Mouse (Mus musculus) liver, postnatal 0 days (tissue): ENCODE data around the gene Ccnt1. TPM values are rescaled to one million over a fixed set of nuclear protein-coding genes. Genes with fewer than 3 reads are reported as not detected.
A peak's percentile ranks its signal among the peaks of the same experiment; 100 is the strongest.

Experiments
- ATAC-seq: fragments of 200-750 bp; cut with Nextera tagmentation; 2 replicates; pipeline ENCODE4 v1.8.0; 2017; ENCODE audit warnings: mild to moderate bottlenecking, moderate library complexity
- DNase-seq: peaks from one replicate; pipeline ENCODE4 v3.0.0-alpha.2; 2016
- H3K27ac ChIP-seq: fragments of 300-500 bp; sonication (generic); 2 replicates; pipeline ENCODE4 v1.5.1; 2014; ENCODE audit warnings: antibody characterized with exemption, moderate library complexity, mild to moderate bottlenecking, low read depth
- H3K27me3 ChIP-seq: fragments of 300-500 bp; sonication (generic); 2 replicates; pipeline ENCODE4 v1.6.1; 2014; ENCODE audit warnings: low read length, control low read depth, mixed read lengths; ENCODE audit not compliant: insufficient read depth
- H3K36me3 ChIP-seq: fragments of 300-500 bp; sonication (generic); replicated peaks from 2 replicates; pipeline ENCODE4 v1.6.1; 2014; ENCODE audit warnings: mild to moderate bottlenecking, control low read depth, low read length, moderate library complexity, mixed read lengths; ENCODE audit not compliant: insufficient read depth
- H3K4me1 ChIP-seq: fragments of 300-500 bp; sonication (generic); 2 replicates; pipeline ENCODE4 v1.6.1; 2014; ENCODE audit warnings: antibody characterized with exemption, mild to moderate bottlenecking, control low read depth; ENCODE audit not compliant: insufficient read depth
- H3K4me2 ChIP-seq: fragments of 300-500 bp; sonication (generic); 2 replicates; pipeline ENCODE4 v1.6.1; 2014; ENCODE audit warnings: low read depth, mild to moderate bottlenecking, low read length, moderate library complexity, mixed read lengths
- H3K4me3 ChIP-seq: fragments of 300-500 bp; sonication (generic); 2 replicates; pipeline ENCODE4 v1.5.1; 2014; ENCODE audit warnings: low read depth, low read length
- H3K9ac ChIP-seq: fragments of 300-500 bp; sonication (generic); replicated peaks from 2 replicates; pipeline ENCODE4 v1.6.1; 2014; ENCODE audit warnings: mild to moderate bottlenecking, moderate library complexity
- H3K9me3 ChIP-seq: fragments of 300-500 bp; sonication (generic); 2 replicates; pipeline ENCODE4 v1.6.1; 2016; ENCODE audit warnings: mild to moderate bottlenecking, control low read depth, low read length, mixed read lengths
- CTCF ChIP-seq: sonication (generic); IDR thresholded peaks from 2 replicates; pipeline ENCODE4 v1.5.1; 2016; ENCODE audit warnings: antibody characterized with exemption, low read depth
- EP300 ChIP-seq: IDR thresholded peaks from 2 replicates; pipeline ENCODE4 v1.6.1; 2016; ENCODE audit warnings: antibody characterized with exemption, low read depth, mild to moderate bottlenecking
- WGBS: fragments of 180-500 bp; shearing (Covaris S2); extraction: QIAGEN DNeasy Blood & Tissue Kit; methylation state at CpG from one replicate; pipeline ENCODE4 v1.1.7; 2014; ENCODE audit not compliant: insufficient replicate concordance; 5-methylcytosine and 5-hydroxymethylcytosine counted together
- polyA plus RNA-seq: library from polyadenylated mRNA; unstranded; fragments of >200 nt; fragmentation: Nextera tagmentation; extraction: Ambion mirVana; gene quantifications from 2 replicates; pipeline ENCODE4 v1.2.1, GENCODE M21; 2015

The Ccnt1 gene
- polyA plus RNA-seq, 1 experiment from 2014 or later = 14.9 TPM

DNA sequence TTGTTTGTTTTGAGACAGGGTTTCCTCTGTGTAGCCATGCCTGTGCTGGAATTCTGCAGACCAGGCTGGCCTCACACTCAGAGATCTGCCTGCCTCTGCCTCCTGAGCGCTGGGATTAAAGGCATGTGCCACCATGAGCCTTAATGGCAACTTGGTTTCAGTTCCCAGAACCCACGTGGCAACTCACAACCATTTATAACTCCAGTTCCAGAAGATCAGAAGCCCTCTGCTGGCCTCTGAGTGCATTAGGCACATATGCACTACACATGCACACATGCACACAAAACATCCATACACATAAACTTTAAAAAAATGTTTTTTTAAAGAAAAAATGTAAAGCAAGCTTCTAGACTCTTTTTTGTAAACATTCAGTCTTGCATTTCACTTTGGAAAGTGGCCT is 61.3 kb downstream of the Ccnt1 start:
- Histone ChIP-seq H3K36me3 (no peaks in the 10 kb centered on the region), H3K4me2 (no peak overlapping the region), H3K9me3 (no peaks in the 10 kb centered on the region), H3K4me3 (no peak overlapping the region), H3K4me1 (peaks cover 13% of the 10 kb centered on the region), H3K27me3 (no peaks in the 10 kb centered on the region), H3K9ac (no peak overlapping the region), H3K27ac (no peak overlapping the region)
- WGBS = 57% methylated on average over 2 of the region's 2 CpGs
- ATAC-seq (no peak), DNase-seq (no peak)
- no peak for TF ChIP-seq EP300
- 0 out of 2 replicates have a peak, but pooled peaks have one; percentile 8 for TF ChIP-seq CTCF

DNA sequence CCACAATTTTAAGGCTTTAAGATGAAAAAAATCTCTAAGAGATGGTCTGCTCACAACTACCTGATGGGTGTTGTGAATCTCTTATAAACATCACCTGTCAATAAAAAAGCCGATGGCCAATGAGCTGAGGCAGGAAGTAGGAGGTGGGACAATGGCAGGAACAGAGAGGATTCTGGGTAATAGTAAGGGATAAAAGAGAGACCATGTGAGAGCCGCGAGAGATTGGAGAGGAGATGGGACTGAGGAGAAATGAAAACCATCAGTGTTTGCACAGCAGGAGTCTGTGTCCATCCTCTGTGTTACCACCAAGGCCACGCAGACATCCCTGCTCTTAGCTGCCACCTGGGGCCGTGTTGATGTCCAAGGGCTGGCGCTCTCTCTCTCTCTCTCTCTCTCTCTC is 63.4 kb downstream of the Ccnt1 start:
- H3K4me3 ChIP-seq = no peak overlapping the region
- 75% methylated on average over 6 of the region's 6 CpGs for WGBS
- H3K27me3 ChIP-seq = no peaks in the 10 kb centered on the region
- TF ChIP-seq CTCF (no peak), EP300 (no peak)
- peaks cover 7% of the 10 kb centered on the region for H3K4me1 ChIP-seq
- no peak overlapping the region for H3K9ac ChIP-seq
- no peaks in the 10 kb centered on the region for H3K9me3 ChIP-seq
- no peak overlapping the region for H3K4me2 ChIP-seq
- ATAC-seq = no peak
- DNase-seq = no peak
- H3K27ac ChIP-seq = no peak overlapping the region
- no peaks in the 10 kb centered on the region for H3K36me3 ChIP-seq

DNA sequence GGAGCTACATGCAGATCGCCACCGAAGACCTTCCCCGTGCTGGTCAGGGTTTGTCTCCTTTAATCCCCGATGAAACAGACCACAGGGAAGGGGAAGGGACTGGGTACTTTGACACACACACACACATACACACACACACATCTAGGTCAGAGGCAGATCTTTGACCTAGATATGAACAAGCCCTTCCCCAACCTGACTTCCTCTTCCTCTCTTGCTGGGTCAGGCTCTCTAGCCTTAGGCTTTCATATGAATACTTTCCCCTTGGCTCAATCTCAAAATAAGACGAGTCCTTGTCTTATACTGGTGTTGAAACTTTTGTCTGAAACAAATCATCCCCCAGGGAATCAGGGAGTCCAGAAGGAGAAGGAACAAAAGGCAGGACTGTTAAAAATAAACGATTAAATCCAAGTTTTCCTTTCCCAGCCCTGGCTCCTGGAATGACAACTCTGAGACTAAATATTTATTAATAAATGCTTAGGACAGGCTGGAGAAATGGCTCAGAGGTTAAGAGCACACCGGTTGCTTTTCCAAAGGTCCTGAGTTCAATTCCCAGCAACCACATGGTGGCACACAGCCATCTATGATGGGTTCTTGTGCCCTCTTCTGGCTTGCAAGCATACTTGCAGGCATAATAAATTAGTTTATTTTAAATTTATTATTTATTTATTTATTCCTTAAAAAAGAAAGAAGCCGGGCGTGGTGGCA is 64.3 kb downstream of the Ccnt1 start:
- TF ChIP-seq CTCF (no peak), EP300 (no peak)
- 0 out of 2 replicates have a peak, but pooled peaks have one; percentile 24 for ATAC-seq

DNA sequence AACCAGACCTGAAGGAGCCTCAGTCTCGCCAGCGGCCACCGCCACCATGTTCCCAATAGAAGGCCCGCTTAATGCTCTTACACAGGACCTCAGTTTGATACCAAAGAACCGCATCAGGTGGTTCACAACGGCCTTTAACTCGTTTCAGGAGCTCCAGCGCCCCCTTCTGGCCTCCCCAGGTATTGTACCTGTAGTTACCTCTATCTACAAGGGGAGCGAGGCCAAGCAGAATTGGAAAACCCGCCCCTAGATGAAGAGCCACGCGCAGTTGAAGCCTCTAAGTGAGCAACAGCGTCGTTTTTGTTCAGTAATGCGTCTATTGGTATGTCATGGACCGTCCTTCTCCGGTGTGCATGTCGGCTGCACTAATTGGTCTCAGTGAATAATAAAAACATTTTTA is 66.2 kb downstream of the Ccnt1 start:
- DNase-seq (peak; percentile 83), ATAC-seq (no peak)
- no peak overlapping the region for H3K4me2 ChIP-seq
- H3K4me3 ChIP-seq = no peak overlapping the region
- no peaks in the 10 kb centered on the region for H3K9me3 ChIP-seq
- no peaks in the 10 kb centered on the region for H3K27me3 ChIP-seq
- TF ChIP-seq CTCF = peak; percentile 84
- TF ChIP-seq EP300 = no peak
- H3K4me1 ChIP-seq = no peaks in the 10 kb centered on the region; the same call in 1 of the 2 replicates
- 13% methylated on average over 18 of the region's 18 CpGs for WGBS
- no peak overlapping the region for H3K9ac ChIP-seq
- no peak overlapping the region for H3K27ac ChIP-seq
- H3K36me3 ChIP-seq = no peaks in the 10 kb centered on the region

More for the DNA sequence above, 64.3 kb downstream of the Ccnt1 start:
- no peak overlapping the region; the same call in 1 of the 2 replicates for H3K4me2 ChIP-seq
- H3K27ac ChIP-seq = no peak overlapping the region
- H3K4me1 ChIP-seq = peaks cover 7% of the 10 kb centered on the region
- 43% methylated on average over 9 of the region's 9 CpGs for WGBS
- H3K36me3 ChIP-seq = no peaks in the 10 kb centered on the region
- H3K9me3 ChIP-seq = no peaks in the 10 kb centered on the region
- H3K9ac ChIP-seq = no peak overlapping the region
- no peak overlapping the region for H3K4me3 ChIP-seq
- H3K27me3 ChIP-seq = no peaks in the 10 kb centered on the region
- no peak for DNase-seq

DNA sequence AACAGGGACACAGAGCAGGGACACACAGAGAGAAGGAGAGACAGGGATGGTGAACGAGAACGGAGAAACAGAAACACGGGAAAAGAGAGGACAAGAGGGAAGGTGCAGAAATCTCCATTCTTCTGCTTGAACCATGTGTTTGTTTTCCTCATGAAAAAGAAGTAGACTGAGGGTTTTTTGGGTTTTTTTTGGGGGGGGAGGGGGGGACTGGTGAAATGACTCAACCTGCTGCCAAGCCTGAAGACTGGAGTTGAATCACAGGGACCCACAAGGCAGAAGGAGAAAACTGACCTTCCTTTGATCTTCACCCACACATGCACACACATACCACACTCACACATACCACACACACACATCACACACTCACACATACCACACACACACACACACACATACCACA is 67.4 kb downstream of the Ccnt1 start:
- Histone ChIP-seq H3K27ac (no peak overlapping the region), H3K9ac (no peak overlapping the region), H3K27me3 (no peaks in the 10 kb centered on the region), H3K4me2 (no peak overlapping the region), H3K36me3 (no peaks in the 10 kb centered on the region), H3K9me3 (no peaks in the 10 kb centered on the region), H3K4me1 (no peaks in the 10 kb centered on the region; the same call in 1 of the 2 replicates), H3K4me3 (no peak overlapping the region)
- WGBS = 73% methylated on average over 3 of the region's 3 CpGs
- DNase-seq (no peak), ATAC-seq (no peak)
- TF ChIP-seq CTCF = no peak

DNA sequence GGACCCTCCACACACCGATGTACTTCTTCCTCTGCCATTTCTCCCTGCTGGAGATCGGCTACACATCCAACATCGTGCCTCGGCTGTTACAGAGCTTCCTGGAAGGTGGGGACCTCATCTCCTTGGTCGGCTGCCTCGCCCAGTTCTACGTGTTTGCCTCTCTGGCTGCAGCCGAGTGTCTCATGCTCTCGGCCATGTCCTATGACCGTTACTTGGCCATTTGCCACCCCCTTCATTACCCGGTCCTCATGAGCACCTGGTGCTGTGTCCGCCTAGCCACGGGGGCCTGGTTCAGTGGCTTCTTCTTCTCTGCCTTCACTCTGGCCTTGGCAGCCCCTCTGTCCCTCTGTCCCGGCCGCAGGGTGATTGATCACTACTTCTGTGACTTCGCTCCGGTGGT is 73.1 kb downstream of the Ccnt1 start:
- no peak overlapping the region for H3K9ac ChIP-seq
- no peak for ATAC-seq
- 88% methylated on average over 17 of the region's 17 CpGs for WGBS

More for the DNA sequence above, 73.1 kb downstream of the Ccnt1 start:
- no peaks in the 10 kb centered on the region for H3K36me3 ChIP-seq
- no peaks in the 10 kb centered on the region for H3K9me3 ChIP-seq
- H3K4me3 ChIP-seq = no peak overlapping the region
- no peaks in the 10 kb centered on the region for H3K4me1 ChIP-seq
- TF ChIP-seq EP300 (no peak), CTCF (no peak)
- no peaks in the 10 kb centered on the region for H3K27me3 ChIP-seq
- no peak overlapping the region for H3K27ac ChIP-seq
- no peak overlapping the region for H3K4me2 ChIP-seq
- DNase-seq = no peak
